ENCODE assay signal across 7 mouse cellular contexts in the genomic region with DNA sequence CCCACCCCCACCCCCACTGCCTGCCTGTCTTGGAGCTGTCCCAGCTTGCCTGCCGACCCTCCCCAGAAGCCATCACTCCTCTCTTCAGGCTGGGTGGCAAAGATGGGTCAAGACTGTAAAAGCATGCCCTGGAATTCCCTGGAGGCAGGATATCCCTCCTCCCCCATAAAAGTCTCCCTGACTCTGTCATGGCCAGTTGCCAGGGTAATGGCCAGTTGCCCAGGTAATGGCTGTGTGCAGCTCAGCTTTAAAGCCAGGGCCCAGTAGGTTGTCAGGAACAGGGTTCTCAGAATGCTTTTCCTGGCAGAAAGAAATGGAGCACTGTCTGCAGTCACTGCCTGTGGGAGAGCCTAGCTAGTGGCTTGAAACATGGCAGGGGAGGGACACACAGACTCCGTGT.
DNase-seq lines count a peak whose midpoint lies in the region; ATAC-seq and TF ChIP-seq lines count a peak whose summit lies in the region.

No protein-coding gene starts in this region.

- TF ChIP-seq CTCF in lung, embryonic 14.5 days (IDR thresholded peaks at IDR 0.05; ENCODE audit: low read depth): no peak
- TF ChIP-seq CTCF in lung, postnatal 0 days (IDR thresholded peaks at IDR 0.05): no peak
- TF ChIP-seq CTCF in hindbrain, postnatal 0 days (IDR thresholded peaks at IDR 0.05; ENCODE audit: low read depth): no peak

- H3K9ac ChIP-seq in lung, embryonic 14.5 days: no peak overlapping the region; the same call in 1 of the 2 replicates
- no peak overlapping the region for H3K9ac ChIP-seq in lung, postnatal 0 days (replicated peaks; ENCODE audit: low read depth)
- no peak overlapping the region for H3K9ac ChIP-seq in hindbrain, postnatal 0 days (replicated peaks; ENCODE audit: low read length)

- H3K4me1 ChIP-seq in lung, embryonic 14.5 days (ENCODE audit: insufficient read depth): no peaks in the 10 kb centered on the region
- H3K4me1 ChIP-seq in lung, postnatal 0 days (ENCODE audit: insufficient read depth, low read depth, low read length): no peaks in the 10 kb centered on the region
- no peaks in the 10 kb centered on the region for H3K4me1 ChIP-seq in hindbrain, postnatal 0 days (ENCODE audit: insufficient read depth, low read length)

- H3K27me3 ChIP-seq in lung, embryonic 14.5 days (ENCODE audit: insufficient read depth, low read length): no peaks in the 10 kb centered on the region
- no peaks in the 10 kb centered on the region for H3K27me3 ChIP-seq in lung, postnatal 0 days (replicated peaks; ENCODE audit: insufficient read depth, low read length)
- H3K27me3 ChIP-seq in hindbrain, postnatal 0 days (ENCODE audit: insufficient read depth, low read length): no peaks in the 10 kb centered on the region

- H3K4me3 ChIP-seq in lung, embryonic 14.5 days (ENCODE audit: low read depth, low read length): no peak overlapping the region
- no peak overlapping the region for H3K4me3 ChIP-seq in lung, postnatal 0 days (ENCODE audit: low read depth, low read length)
- no peak overlapping the region for H3K4me3 ChIP-seq in hindbrain, postnatal 0 days (ENCODE audit: low read length)

- no peak overlapping the region for H3K4me2 ChIP-seq in lung, embryonic 14.5 days
- no peak overlapping the region for H3K4me2 ChIP-seq in lung, postnatal 0 days (replicated peaks; ENCODE audit: low read depth, low read length)
- no peak overlapping the region for H3K4me2 ChIP-seq in hindbrain, postnatal 0 days (ENCODE audit: low read depth, low read length)

- no peak for TF ChIP-seq EP300 in lung, postnatal 0 days (IDR thresholded peaks at IDR 0.05)

- no peaks in the 10 kb centered on the region for H3K9me3 ChIP-seq in lung, embryonic 14.5 days (ENCODE audit: low read depth, low read length)
- H3K9me3 ChIP-seq in lung, postnatal 0 days (ENCODE audit: low read length): no peaks in the 10 kb centered on the region
- H3K9me3 ChIP-seq in hindbrain, postnatal 0 days (ENCODE audit: low read length): no peaks in the 10 kb centered on the region

- no peak overlapping the region for H3K27ac ChIP-seq in lung, embryonic 14.5 days (ENCODE audit: low read depth)
- no peak overlapping the region for H3K27ac ChIP-seq in lung, postnatal 0 days (ENCODE audit: low read length)
- H3K27ac ChIP-seq in hindbrain, postnatal 0 days: no peak overlapping the region

- no peak for ATAC-seq in lung, embryonic 14.5 days (ENCODE audit: insufficient read depth)
- no peak for ATAC-seq in lung, postnatal 0 days
- peak; percentile 43; the same call in 1 of the 2 replicates for ATAC-seq in hindbrain, postnatal 0 days
- no peak for ATAC-seq in frontal cortex, adult (ENCODE audit: low TSS enrichment)

- no peaks in the 10 kb centered on the region for H3K36me3 ChIP-seq in lung, embryonic 14.5 days (ENCODE audit: insufficient read depth)
- no peaks in the 10 kb centered on the region for H3K36me3 ChIP-seq in lung, postnatal 0 days (ENCODE audit: insufficient read depth, low read length)
- no peaks in the 10 kb centered on the region for H3K36me3 ChIP-seq in hindbrain, postnatal 0 days (ENCODE audit: insufficient read depth, low read length)

- whole genome bisulfite sequencing in lung, embryonic 14.5 days: 33% methylated on average over 2 of the region's 2 CpGs
- WGBS in lung, postnatal 0 days: 17% methylated on average over 2 of the region's 2 CpGs
- WGBS in hindbrain, postnatal 0 days: 19% methylated on average over 2 of the region's 2 CpGs

- DNase-seq in lung, embryonic 14.5 days: peak; percentile 71
- DNase-seq in lung, postnatal 0 days (ENCODE audit: low spot score): no peak
- peak; percentile 64 for DNase-seq in adrenal gland, postnatal 25 days
- DNase-seq in cerebellum, postnatal 10 days: peak; percentile 92 to 93
- peak; percentile 80 for DNase-seq in hindbrain, postnatal 0 days (ENCODE audit: low spot score)
- peak; percentile 28 for DNase-seq in ovary, adult 18-20 months (ENCODE audit: low spot score)
